Mouse (Mus musculus) thymus, postnatal 4 days (tissue): ENCODE results near the gene Itgb1.

Source experiments
- DNase-seq: peaks from one replicate; pipeline ENCODE4 v3.0.0; 2021

Gene Itgb1

GRCm38 (mm10) chr8:128685507-128686428, at the start of gene Itgb1:
TSS of gene Itgb1 (plus strand) at chr8:128685654.
- DNase-seq = peak; percentile 89

GRCm38 (mm10) chr8:128643104-128643503, 42.4 kb upstream of the Itgb1 start:
- DNase-seq = no peak

GRCm38 (mm10) chr8:128645452-128645851, 40.0 kb upstream of the Itgb1 start:
- DNase-seq = no peak

GRCm38 (mm10) chr8:128646456-128646855, 39.0 kb upstream of the Itgb1 start:
- DNase-seq = no peak

- DNase-seq = no peak
Measured at GRCm38 (mm10) chr8:128648071-128648470, 37.4 kb upstream of the Itgb1 start.

- DNase-seq = no peak
Measured at GRCm38 (mm10) chr8:128650331-128650855, 35.1 kb upstream of the Itgb1 start.

- peak; percentile 40 for DNase-seq
Measured at GRCm38 (mm10) chr8:128652399-128653109, 32.9 kb upstream of the Itgb1 start.

- DNase-seq = peak; percentile 47
Measured at GRCm38 (mm10) chr8:128653642-128654364, 31.7 kb upstream of the Itgb1 start.

GRCm38 (mm10) chr8:128654365-128655099, 30.9 kb upstream of the Itgb1 start:
- peak; percentile 68 for DNase-seq

- no peak for DNase-seq
Measured at GRCm38 (mm10) chr8:128662144-128662543, 23.3 kb upstream of the Itgb1 start.

GRCm38 (mm10) chr8:128662696-128663095, 22.8 kb upstream of the Itgb1 start:
- DNase-seq = no peak

GRCm38 (mm10) chr8:128663106-128663505, 22.3 kb upstream of the Itgb1 start:
- DNase-seq = no peak

- DNase-seq = no peak
Measured at GRCm38 (mm10) chr8:128666576-128667263, 18.7 kb upstream of the Itgb1 start.

- no peak for DNase-seq
Measured at GRCm38 (mm10) chr8:128671813-128672212, 13.6 kb upstream of the Itgb1 start.

GRCm38 (mm10) chr8:128672441-128672840, 13.0 kb upstream of the Itgb1 start:
- DNase-seq = no peak

GRCm38 (mm10) chr8:128672950-128673349, 12.5 kb upstream of the Itgb1 start:
- DNase-seq = no peak

GRCm38 (mm10) chr8:128675848-128676629, 9.4 kb upstream of the Itgb1 start:
- no peak for DNase-seq

GRCm38 (mm10) chr8:128679909-128680308, 5.5 kb upstream of the Itgb1 start:
- DNase-seq = no peak

- no peak for DNase-seq
Measured at GRCm38 (mm10) chr8:128680548-128681325, 4.7 kb upstream of the Itgb1 start.

- no peak for DNase-seq
Measured at GRCm38 (mm10) chr8:128681970-128682369, 3.5 kb upstream of the Itgb1 start.
